Mouse (Mus musculus): ENCODE results near the gene Nkain1. TPM values are rescaled to one million over a fixed set of nuclear protein-coding genes. Genes with fewer than 3 reads are reported as not detected.
A peak's percentile ranks its signal among the peaks of the same experiment; 100 is the strongest.

Nkain1 gene
- 1 to 10 TPM; 5.6 to 5.8 TPM for total RNA-seq (2021)
- long read RNA-seq, experiment 1, partial matches to known transcripts, result 0 of 1 reads
- long read RNA-seq, experiment 1, other reads (novel, unspliced or antisense), result 0 of 1 reads
- long read RNA-seq, experiment 2, partial matches to known transcripts, result 0 of 2 reads
- long read RNA-seq, experiment 2, other reads (novel, unspliced or antisense), result 2 of 2 reads

DNA sequence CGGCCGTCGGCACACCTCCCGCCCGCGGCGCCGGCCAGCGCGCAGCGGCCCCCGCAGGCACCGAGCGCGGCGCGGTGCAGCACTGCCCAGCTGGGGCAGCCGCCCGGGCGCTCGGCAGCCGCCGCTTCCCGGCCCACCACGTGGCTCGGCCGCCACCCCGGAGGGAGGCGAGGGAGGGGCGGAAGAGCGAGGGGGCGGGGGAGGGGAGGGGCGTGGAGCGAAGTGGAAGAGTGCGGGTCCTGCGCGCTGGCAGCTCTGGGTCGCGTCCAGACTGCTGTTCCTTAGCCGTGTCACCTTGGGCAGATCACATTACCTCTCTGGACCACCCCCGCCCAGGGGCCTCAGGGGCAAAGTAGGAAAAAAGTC is at the start of gene Nkain1:
TSS of gene Nkain1 (minus strand) at position 126 of the 366 bp plus-strand sequence.
- DNase-seq (ENCODE audit: low spot score in 2 of 2), result peak; percentile 42 to 55

DNA sequence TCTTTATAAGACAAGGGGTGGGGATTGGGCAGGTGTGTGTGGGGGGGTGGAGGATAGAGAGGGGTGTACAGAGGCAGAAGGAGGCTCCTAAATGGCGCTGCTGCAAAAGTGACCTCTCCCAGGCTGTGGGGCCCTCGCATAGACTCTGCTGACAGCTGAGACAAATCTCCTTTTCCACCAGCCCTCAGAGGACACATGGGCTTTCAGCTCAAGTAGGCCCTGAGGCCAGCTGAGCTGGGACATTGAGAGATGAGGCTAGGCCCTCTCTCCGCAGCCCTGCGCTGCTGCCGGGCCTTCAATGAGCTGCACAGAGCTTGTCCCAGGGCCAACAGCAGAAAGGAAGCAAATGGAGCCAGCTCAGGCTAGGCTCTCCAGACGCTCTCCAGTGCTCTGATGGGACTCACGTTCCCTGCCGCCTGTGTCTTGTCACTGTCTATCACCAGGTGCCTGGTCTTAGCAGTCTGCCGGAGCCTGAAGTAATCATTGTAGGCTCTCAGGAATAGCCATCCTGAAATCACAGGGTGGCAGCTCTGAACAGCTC is 4.8 kb upstream of the Nkain1 start:
- no peak for DNase-seq (ENCODE audit: low spot score in 2 of 2)

DNA sequence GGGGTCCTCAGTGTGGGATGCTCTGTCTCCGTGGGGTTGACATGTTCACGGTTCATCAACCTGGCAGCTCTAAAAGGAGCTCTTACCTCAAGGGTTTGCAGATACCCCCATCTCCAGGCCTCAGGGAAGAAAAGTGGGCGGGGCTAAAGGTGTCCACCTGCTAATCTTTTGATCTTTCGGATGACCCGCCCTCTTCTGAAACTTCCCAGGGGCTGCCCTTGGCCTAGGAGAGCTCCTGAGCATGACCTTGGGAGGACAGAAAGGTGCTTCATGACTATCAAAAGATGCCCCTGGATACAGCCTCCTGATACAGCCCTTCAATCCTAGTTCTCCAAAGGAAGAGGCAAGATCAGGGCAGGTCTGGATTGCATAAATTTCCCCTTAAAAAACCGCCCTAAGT is 3.1 kb upstream of the Nkain1 start:
- DNase-seq (ENCODE audit: low spot score in 2 of 2), result no peak

DNA sequence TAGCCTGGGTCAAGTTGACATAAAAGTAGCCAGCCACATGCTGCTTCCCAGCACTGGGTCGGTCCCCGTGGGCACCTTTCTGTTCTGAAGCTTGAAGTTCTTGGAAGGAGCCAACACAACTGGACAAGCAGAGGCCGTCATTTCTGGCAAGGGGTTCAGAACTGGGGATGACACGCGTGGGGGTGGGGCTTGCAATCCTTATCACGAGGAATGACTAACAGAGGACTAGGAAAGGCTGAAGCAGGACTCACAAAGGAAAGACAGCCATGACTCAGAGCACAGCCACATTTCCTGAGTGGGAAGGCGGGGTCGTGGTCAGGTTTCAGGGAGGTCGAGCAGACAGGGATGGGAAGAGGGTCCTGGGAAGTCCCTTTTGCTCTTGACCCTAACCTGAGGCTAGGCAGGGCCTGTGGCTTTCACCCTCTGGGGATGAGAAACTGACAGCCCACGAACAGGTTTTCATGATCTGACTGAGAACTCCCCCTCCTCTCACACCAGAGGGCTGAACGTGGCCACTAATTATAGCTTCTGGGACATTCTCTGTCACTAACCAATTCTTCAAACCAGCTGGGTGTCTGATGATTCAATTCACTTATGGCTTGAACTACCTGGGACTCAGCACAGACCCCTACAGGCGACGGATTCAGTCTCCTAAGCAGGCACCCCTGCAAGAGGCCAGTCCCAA is 2.4 kb upstream of the Nkain1 start:
- peak in 1 of 2 experiments; percentile 58 for DNase-seq (ENCODE audit: low spot score in 2 of 2)

DNA sequence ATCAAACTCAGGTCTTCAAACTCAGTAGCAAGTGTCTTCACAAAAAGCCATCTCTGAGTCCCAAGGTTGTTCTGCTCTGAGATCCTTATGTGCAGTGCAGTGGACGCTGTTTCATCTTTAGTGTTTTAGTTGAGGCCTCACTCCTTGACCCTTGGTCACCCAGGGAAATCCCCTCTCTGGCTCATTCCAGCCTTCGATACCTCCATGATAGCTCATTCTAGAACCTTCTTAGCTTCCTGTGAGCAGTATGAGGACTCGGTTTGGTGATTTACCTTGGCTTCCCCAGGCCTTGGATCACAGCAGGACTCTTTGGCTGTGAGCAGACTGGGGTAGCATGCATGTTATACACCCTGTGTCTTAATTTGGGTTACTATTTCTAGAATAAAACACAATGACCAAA is 1.6 kb upstream of the Nkain1 start:
- no peak for DNase-seq (ENCODE audit: low spot score in 2 of 2)

DNA sequence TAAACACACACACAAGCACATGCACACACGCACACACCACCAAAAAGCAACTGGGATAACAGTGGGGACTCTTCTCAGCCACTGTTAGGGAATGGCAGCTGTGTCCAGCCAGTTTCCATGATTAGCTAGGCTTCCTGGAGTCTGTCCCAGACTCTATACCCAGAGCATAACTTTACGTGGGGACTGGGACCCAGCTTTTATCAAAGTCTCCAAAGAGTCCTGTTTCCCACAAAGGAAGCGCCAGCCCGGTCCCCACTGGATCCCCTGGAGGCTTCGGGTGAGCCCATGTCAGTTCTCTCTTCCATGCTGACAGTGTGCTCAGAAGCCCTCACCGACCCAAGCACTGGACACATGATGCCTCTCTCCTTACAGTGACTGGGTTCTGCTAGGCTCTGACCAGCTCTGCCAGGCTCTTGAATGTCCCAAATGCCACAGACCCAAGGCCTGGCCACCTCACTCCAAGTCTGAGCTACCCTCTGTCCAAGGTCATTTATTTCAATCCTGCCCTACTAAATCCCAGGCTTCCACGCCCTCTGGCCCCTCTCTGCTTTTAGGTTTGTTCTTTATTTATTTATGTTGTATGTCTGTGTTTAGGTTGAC is 988 bp upstream of the Nkain1 start:
- DNase-seq (ENCODE audit: low spot score in 2 of 2), result no peak

DNA sequence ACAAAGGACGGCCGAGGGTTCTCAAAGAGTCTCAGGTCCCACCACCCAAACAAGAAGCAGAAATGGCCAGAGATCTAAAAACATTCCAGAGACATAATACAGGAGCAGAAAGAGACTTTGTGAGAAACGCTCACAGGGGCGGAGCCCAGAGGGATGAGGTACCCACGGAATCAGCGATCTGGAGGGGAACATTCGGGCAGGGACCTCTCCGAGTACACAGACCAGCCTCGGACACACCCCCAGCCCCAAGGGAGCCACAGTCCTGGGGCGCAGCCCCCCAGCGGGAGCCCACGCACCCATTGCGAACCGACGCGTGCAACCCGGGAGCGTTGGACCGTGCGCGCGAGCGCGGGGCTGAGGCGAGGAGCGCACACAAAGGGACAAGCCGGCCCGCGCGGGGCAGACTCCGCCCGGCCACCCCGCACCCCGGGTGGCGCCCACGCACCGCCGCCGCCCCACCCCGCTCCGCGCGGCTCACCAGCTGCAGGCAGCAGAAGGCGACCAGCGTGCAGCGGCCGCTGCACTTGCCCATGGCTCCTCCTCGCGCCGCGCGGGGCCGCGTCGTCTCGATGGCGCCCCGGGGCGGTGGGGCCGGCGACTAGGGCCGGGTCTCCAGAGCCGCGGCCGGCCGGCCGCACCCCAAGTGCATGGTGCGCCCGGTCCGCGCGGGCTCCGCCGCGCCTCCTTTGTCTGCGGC is 474 bp downstream of the Nkain1 start:
- peak in 1 of 2 experiments; percentile 47 for DNase-seq (ENCODE audit: low spot score in 2 of 2)

DNA sequence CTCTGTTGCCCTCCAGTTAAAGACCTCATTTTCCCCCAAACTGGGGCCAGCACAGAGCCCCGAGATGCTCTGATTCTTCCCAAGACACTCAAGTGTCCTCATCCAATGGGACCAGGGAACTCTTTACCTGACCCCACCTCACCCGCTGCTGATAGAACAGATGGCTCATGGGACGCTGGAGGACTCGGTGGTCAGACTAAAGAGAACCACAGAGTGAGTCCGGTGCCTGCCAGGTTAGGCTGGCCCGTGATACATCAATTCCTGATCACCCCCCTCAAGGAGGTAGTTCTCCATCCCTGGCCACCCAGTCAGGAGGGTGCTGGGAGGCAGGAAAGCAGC is 992 bp downstream of the Nkain1 start:
- no peak for DNase-seq (ENCODE audit: low spot score in 2 of 2)

DNA sequence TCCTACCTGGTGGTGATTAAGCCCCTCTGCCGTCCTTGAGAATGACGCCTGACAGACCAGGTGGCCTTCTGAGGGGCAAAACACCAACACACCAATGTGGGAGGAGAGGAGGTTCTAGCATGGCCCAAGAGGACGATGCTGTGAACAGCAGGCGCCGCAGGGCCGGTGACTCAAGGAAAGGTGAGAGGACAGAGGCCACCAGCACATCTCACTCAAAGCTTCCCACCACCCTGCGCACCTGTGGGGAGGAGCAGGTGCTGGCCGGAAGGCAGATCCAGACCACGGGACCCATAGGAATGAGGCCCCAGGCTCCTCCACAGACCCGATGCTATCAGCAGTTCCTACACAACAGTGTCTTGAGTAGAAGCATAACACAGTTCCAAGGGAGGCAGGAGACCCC is 1.4 kb downstream of the Nkain1 start:
- no peak for DNase-seq (ENCODE audit: low spot score in 2 of 2)

DNA sequence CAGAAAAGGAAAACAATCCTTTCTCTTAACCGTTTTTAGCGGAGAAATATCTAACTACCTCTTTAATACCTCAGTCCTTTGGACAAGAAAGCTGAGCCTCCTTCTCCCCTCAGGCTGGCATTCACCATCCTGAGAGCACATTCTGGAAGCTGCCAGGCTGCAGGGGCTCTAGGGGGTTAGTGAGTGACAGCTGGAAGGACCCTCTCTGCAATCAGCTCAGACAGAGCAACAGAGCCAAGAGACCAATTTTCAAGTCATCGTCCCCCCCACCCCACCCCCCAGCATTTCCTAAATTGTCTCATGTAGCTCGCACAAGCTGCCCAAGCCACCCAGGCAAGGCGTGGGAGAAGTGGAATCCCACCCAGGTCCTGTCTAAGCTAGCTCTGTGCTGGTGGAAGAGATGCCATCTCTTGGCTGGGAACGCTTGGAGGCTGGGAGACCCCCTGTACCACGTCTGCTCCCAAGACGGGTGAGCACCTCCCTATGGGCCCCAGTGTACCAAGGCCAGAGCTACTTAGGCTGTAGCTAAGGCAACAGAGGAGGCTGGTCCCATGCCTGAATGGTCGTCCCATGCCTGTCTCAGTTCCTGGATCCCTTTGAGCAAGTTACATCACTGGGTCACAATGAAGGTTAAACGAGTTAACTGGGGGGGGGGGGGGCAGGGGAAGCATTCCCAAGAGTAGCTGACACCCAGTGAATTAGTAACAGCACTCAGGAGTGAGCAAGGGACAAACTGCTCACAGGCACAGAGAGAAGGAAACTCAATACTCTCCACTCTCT is 2.8 kb downstream of the Nkain1 start:
- no peak for DNase-seq (ENCODE audit: low spot score in 2 of 2)

DNA sequence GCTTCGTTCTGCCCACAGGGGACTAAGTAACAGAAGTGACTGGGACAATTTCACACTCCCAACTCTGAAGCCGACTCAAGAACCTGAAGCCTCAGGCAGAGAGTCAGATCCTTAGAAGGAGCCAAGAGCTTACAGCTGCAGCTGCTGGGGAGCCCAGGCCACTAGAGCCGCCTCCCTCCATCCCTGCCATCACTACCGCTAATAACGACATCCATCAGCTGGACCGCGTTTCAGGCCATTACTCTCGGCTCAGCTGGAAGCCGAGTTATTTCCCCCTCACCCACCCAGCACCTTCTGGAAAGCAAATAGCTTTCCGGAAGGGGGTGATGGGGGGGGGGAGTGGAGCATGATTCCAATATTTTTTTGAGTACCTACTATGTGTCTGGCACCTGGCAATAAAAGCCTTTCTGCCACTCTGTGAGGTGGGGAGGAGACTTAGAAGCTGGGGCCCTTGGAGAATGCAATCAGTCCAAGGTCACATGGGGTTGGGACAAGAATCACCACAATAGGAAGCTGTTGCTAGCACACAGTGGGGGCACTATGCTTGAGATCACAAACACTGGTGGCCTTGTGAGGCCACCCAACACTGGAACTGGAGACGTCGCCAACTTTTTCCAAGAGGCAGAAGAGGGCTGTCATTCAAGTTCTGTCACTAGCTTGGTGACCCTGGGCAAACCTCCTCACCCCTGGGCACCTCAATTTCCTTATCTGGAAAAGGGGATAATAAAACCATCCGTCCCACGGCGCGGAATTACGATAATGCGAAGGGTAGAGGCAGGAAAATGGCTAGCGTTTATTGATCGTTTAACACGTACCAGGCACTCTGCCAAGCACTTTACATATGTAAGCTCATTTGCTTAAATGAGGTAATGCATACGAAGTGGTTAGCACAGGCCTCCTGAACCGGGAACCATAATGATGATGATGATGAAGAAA is 5.7 kb downstream of the Nkain1 start:
- DNase-seq (ENCODE audit: low spot score in 2 of 2), result no peak

DNA sequence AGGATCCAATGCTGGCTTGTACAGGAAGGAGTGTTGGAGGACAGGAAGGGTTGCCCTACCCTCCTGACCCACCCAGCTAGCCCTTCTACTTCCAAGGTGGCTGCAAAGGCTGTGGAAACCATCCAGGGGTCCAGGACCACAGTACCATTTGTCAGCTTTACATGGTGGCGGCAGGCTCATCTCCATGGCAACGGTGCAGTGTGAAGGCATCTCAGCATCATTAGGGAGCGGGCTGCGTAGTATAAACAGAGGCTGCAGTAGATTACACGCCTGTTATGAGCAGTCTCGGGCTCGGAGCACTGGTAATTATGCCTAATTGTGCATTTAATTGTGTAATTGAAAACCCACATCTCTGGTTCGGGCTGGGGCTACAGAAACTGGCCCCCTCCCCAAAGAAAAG is 10.2 kb downstream of the Nkain1 start:
- DNase-seq (ENCODE audit: low spot score in 2 of 2), result no peak

DNA sequence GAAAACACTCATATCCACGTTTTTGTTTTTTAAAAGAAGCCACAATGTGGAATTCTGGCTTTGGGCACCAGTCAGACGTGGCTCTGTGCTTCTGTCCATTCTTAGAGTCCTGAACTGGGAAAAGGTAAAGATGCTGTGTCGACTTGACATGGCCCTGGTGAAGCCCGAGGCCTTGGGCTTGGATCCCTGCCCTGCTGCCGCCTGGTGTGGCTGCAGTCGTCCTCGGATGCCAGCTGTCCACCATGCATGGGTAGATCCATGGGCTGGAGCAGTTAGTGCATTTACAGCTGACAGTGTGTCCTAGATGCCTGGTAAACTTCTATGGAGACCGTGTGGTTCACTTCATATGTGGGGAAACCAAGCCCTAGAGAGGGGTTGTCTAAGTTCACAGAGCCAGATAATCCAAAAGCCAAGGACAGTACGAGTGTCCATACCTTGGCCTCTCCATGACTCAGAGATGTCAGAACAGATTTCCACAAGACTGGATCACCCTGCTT is 10.7 kb downstream of the Nkain1 start:
- no peak for DNase-seq (ENCODE audit: low spot score in 2 of 2)

DNA sequence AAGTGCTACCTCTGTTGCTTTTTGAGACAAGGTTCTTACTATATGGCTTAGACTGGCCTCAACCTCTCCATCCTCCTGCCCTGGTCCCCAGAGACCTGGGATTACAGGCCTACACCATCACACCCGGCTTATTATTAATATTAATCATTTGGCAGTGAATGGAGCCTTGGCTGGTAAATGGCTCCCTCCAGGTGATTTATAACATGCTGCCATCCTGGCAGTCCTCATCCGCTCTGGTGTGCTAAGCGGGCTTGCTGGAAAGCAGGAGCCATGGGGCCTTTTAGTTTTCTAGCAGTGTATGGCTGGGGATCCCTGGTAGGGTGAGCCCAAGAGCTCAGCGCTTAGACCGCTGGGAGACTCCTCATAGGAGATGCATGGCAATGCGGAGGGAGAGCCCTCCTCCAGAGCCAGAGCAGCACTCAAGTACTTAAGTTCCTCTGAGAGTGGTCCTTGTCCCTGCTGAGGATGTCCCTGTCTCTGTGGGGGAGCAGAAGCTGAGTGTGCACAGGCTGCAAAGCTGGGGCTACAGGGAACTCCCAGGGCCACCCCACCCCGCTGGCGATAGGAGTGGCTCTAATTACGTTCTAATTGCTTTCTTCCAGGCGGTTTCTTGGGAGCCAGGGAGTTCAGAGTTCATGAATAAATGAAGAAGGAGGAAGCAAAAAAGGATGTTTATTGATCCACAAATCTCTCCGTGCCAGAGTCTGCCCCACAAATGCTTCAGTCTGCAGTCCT is 13.2 kb downstream of the Nkain1 start:
- no peak for DNase-seq (ENCODE audit: low spot score in 2 of 2)

DNA sequence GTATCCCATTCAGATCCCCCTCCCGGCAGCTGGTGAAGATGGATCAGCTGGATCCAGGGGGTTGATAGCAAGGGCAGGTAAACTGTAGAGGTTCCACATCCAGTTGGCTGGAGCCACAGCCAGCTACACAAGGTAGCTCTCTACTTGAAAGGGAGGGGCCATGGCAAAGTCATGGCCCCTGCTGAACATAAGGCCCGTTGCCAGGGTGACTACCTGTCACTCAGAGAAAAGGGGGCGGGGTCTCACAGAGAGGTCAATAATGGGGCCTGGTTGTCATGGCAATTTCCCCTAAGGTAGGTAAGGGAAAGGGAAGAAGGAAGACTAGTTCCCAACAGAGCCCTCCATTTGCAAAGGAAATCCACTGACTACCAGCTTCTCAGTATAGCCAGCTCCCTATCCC is 14.8 kb downstream of the Nkain1 start:
- DNase-seq (ENCODE audit: low spot score in 2 of 2), result no peak

DNA sequence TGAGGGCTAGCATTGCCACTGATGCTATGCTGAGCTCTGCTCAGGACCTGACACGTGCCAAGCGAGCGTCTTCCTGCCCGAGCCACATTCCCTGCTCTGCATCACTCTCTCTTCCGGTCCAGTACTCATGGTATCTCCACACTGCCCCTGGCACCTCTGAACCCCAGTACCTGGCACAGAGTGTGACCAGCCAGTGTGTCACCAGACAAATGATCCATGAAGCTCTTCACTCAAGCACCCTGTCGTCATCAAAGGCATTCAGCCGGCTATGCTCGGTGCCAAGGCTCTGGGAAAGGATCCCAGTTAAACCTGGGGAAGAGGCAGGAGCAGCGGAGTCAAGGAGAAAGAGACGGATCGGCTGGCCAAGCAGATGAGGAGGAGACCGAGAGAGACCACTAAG is 16.1 kb downstream of the Nkain1 start:
- no peak for DNase-seq (ENCODE audit: low spot score in 2 of 2)

DNA sequence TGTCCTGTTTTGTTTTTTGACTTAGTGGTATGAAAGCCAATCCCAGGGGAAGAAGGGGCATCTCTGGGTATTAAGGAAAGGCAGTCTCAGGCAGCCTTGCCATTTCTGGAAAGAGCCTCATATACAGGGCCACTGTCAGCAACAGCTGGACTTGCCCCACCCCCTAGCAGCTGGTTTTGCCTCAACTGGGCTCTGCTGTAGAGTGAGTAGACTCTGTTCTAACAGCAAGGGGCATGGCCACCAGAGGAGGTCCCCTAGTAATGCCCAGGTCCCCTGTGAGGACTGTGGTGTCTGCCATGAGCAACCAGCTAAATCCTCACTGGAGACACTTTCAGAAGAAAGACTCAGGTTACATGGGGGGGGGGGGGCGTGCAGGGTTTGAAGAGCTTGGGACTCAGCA is 17.0 kb downstream of the Nkain1 start:
- DNase-seq (ENCODE audit: low spot score in 2 of 2), result no peak

DNA sequence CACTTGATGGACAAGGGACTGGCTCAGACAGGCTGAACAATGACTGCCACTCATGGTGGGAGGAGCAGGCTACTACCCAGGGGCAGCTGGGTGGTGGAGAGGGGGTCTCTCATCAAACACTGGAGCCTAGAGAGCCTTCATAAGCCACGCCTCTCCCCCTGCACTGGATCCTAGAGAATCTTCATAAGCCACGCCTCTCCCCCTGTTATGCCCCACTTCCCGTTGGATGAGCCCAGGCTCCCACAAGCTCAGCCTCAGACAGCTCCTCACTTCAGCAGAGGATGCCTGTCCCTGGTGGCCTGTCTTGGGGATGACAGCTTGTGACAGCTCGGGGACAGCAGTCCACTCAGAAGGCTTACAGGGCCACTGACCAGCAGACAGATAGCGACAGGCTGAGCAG is 17.7 kb downstream of the Nkain1 start:
- DNase-seq (ENCODE audit: low spot score in 2 of 2), result no peak

DNA sequence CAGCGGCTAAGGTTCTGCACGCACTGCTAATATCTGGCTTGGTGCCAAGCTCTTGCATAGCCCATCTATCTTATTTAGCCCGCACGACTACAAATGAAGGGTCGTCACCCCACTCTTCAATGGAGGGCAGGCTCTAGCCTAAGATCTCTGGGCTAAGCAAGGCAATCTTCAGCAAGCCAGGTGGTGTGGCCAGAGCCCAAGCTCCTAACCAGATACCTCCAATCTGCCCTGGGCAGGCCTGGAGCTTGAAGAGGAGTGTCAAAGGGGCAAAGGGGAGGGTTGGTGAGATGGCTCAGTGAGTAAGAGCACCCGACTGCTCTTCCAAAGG is 20.9 kb downstream of the Nkain1 start:
- DNase-seq (ENCODE audit: low spot score in 2 of 2), result no peak
